Mouse (Mus musculus) embryonic facial prominence, embryonic 12.5 days (tissue): ENCODE data around the gene Nhsl1. TPM values are rescaled to one million over a fixed set of nuclear protein-coding genes. Genes with fewer than 3 reads are reported as not detected.

Experiments used
- ATAC-seq: fragments of 200-750 bp; cut with Nextera tagmentation; 2 replicates; pipeline ENCODE4 v1.8.0; 2017; ENCODE audit not compliant: insufficient number of reproducible peaks, insufficient read depth, low FRiP score, low TSS enrichment
- H3K27ac ChIP-seq: fragments of 300-500 bp; sonication (generic); 2 replicates; pipeline ENCODE4 v1.5.1; 2016; ENCODE audit warnings: mild to moderate bottlenecking
- H3K27me3 ChIP-seq: fragments of 300-500 bp; sonication (generic); 2 replicates; pipeline ENCODE4 v1.6.1; 2016; ENCODE audit warnings: mild to moderate bottlenecking, moderate library complexity
- H3K36me3 ChIP-seq: fragments of 300-500 bp; sonication (generic); 2 replicates; pipeline ENCODE4 v1.6.1; 2016; ENCODE audit warnings: mild to moderate bottlenecking
- H3K4me1 ChIP-seq: fragments of 300-500 bp; sonication (generic); 2 replicates; pipeline ENCODE4 v1.6.1; 2016
- H3K4me2 ChIP-seq: fragments of 300-500 bp; sonication (generic); replicated peaks from 2 replicates; pipeline ENCODE4 v1.6.1; 2016; ENCODE audit warnings: mild to moderate bottlenecking, moderate library complexity
- H3K4me3 ChIP-seq: fragments of 300-500 bp; sonication (generic); 2 replicates; pipeline ENCODE4 v1.5.1; 2016; ENCODE audit warnings: mild to moderate bottlenecking
- H3K9ac ChIP-seq: fragments of 300-500 bp; sonication (generic); 2 replicates; pipeline ENCODE4 v1.6.1; 2016; ENCODE audit warnings: mild to moderate bottlenecking, moderate library complexity
- H3K9me3 ChIP-seq: fragments of 300-500 bp; sonication (generic); 2 replicates; pipeline ENCODE4 v1.6.1; 2016; ENCODE audit warnings: mild to moderate bottlenecking, moderate library complexity
- WGBS: fragments of 180-500 bp; shearing (Covaris S2); methylation state at CpG from one replicate; pipeline ENCODE4 v1.1.7; 2016; 5-methylcytosine and 5-hydroxymethylcytosine counted together
- polyA plus RNA-seq: library from polyadenylated mRNA; unstranded; fragments of >200 nt; fragmentation: Nextera tagmentation; extraction: Ambion mirVana; gene quantifications from 2 replicates; pipeline ENCODE4 v1.2.1, GENCODE M21; 2016

Gene Nhsl1
- polyA plus RNA-seq, 1 experiment from 2014 or later, result 10.2 TPM

GRCm38 (mm10) chr10:18453380-18453779 is 134.6 kb downstream of the Nhsl1 start:
- WGBS, result 37% methylated on average over 4 of the region's 4 CpGs
- no peaks in the 10 kb centered on the region for H3K27me3 ChIP-seq
- no peaks in the 10 kb centered on the region for H3K9me3 ChIP-seq
- ATAC-seq, result 0 out of 2 replicates have a peak, but pooled peaks have one; percentile 53
- no peak overlapping the region for H3K27ac ChIP-seq
- no peak overlapping the region for H3K9ac ChIP-seq
- H3K4me2 ChIP-seq, result no peak overlapping the region
- peaks cover 11% of the 10 kb centered on the region; the same call in 1 of the 2 replicates for H3K4me1 ChIP-seq
- no peaks in the 10 kb centered on the region for H3K36me3 ChIP-seq
- H3K4me3 ChIP-seq, result no peak overlapping the region

- no peaks in the 10 kb centered on the region for H3K36me3 ChIP-seq
- ATAC-seq, result no peak
- no peak overlapping the region for H3K9ac ChIP-seq
- H3K27ac ChIP-seq, result no peak overlapping the region
- no peaks in the 10 kb centered on the region for H3K9me3 ChIP-seq
- H3K4me3 ChIP-seq, result no peak overlapping the region
- H3K27me3 ChIP-seq, result no peaks in the 10 kb centered on the region
- no peak overlapping the region for H3K4me2 ChIP-seq
- peaks cover 11% of the 10 kb centered on the region; the same call in 1 of the 2 replicates for H3K4me1 ChIP-seq
- 73% methylated on average over 3 of the region's 3 CpGs for WGBS
These were observed 135.4 kb downstream of the Nhsl1 start for GRCm38 (mm10) chr10:18454161-18454560.

GRCm38 (mm10) chr10:18455301-18455920 is 136.6 kb downstream of the Nhsl1 start:
- Histone ChIP-seq H3K4me3 (no peak overlapping the region), H3K27ac (no peak overlapping the region), H3K36me3 (no peaks in the 10 kb centered on the region), H3K9ac (no peak overlapping the region), H3K9me3 (no peaks in the 10 kb centered on the region), H3K27me3 (no peaks in the 10 kb centered on the region), H3K4me2 (no peak overlapping the region), H3K4me1 (peaks cover 11% of the 10 kb centered on the region; the same call in 1 of the 2 replicates)
- 89% methylated on average over 10 of the region's 10 CpGs for WGBS
- no peak for ATAC-seq

- WGBS, result 60% methylated on average over 8 of the region's 8 CpGs
- H3K36me3 ChIP-seq, result no peaks in the 10 kb centered on the region
- no peak overlapping the region for H3K27ac ChIP-seq
- H3K27me3 ChIP-seq, result no peaks in the 10 kb centered on the region
- H3K9me3 ChIP-seq, result no peaks in the 10 kb centered on the region
- H3K4me2 ChIP-seq, result no peak overlapping the region
- H3K9ac ChIP-seq, result no peak overlapping the region
- no peak for ATAC-seq
- H3K4me1 ChIP-seq, result peaks cover 12% of the 10 kb centered on the region; the same call in 1 of the 2 replicates
- H3K4me3 ChIP-seq, result no peak overlapping the region
These were observed 139.2 kb downstream of the Nhsl1 start for GRCm38 (mm10) chr10:18457808-18458475.

GRCm38 (mm10) chr10:18461336-18461735 is 142.6 kb downstream of the Nhsl1 start:
- H3K4me1 ChIP-seq, result peaks cover 16% of the 10 kb centered on the region; the same call in 1 of the 2 replicates
- no peak overlapping the region for H3K27ac ChIP-seq
- H3K27me3 ChIP-seq, result no peaks in the 10 kb centered on the region
- H3K36me3 ChIP-seq, result no peaks in the 10 kb centered on the region
- no peak overlapping the region for H3K4me2 ChIP-seq
- no peaks in the 10 kb centered on the region for H3K9me3 ChIP-seq
- no peak for ATAC-seq
- no peak overlapping the region for H3K4me3 ChIP-seq
- no peak overlapping the region for H3K9ac ChIP-seq
- 96% methylated on average over 13 of the region's 13 CpGs for WGBS

- Histone ChIP-seq H3K36me3 (no peaks in the 10 kb centered on the region), H3K4me3 (no peak overlapping the region), H3K27ac (no peak overlapping the region), H3K9ac (no peak overlapping the region), H3K9me3 (no peaks in the 10 kb centered on the region), H3K27me3 (no peaks in the 10 kb centered on the region), H3K4me1 (0 out of 2 replicates have a peak, but pooled peaks cover 5% of the 10 kb centered on the region), H3K4me2 (no peak overlapping the region)
- 59% methylated on average over 23 of the region's 23 CpGs for WGBS
- no peak for ATAC-seq
These were observed 144.5 kb downstream of the Nhsl1 start for GRCm38 (mm10) chr10:18463071-18463841.

- no peak overlapping the region for H3K27ac ChIP-seq
- no peak for ATAC-seq
- WGBS, result 21% methylated on average over 4 of the region's 4 CpGs
- peaks cover 7% of the 10 kb centered on the region; the same call in 1 of the 2 replicates for H3K36me3 ChIP-seq
- H3K4me1 ChIP-seq, result peaks cover 32% of the 10 kb centered on the region
- H3K9me3 ChIP-seq, result no peaks in the 10 kb centered on the region
- H3K4me2 ChIP-seq, result no peak overlapping the region
- no peak overlapping the region for H3K9ac ChIP-seq
- H3K27me3 ChIP-seq, result no peaks in the 10 kb centered on the region
- no peak overlapping the region for H3K4me3 ChIP-seq
These were observed 149.6 kb downstream of the Nhsl1 start for GRCm38 (mm10) chr10:18468396-18468795.

- H3K9me3 ChIP-seq, result no peaks in the 10 kb centered on the region
- peak overlapping the region; percentile 15 for H3K4me3 ChIP-seq
- H3K27me3 ChIP-seq, result no peaks in the 10 kb centered on the region
- H3K36me3 ChIP-seq, result peaks cover 7% of the 10 kb centered on the region; the same call in 1 of the 2 replicates
- H3K4me2 ChIP-seq, result peak overlapping the region; percentile 47
- H3K27ac ChIP-seq, result peak overlapping the region; percentile 23; the same call in 1 of the 2 replicates
- H3K9ac ChIP-seq, result peak overlapping the region; percentile 12; the same call in 1 of the 2 replicates
- peak; percentile 85 for ATAC-seq
- WGBS, result under 1% methylated on average over 17 of the region's 17 CpGs
- peaks cover 32% of the 10 kb centered on the region for H3K4me1 ChIP-seq
These were observed 150.7 kb downstream of the Nhsl1 start for GRCm38 (mm10) chr10:18469279-18470135.

- Histone ChIP-seq H3K27ac (0 out of 2 replicates have a peak overlapping the region, but pooled peaks have one; percentile 23), H3K36me3 (peaks cover 7% of the 10 kb centered on the region; the same call in 1 of the 2 replicates), H3K4me3 (no peak overlapping the region), H3K9ac (no peak overlapping the region), H3K9me3 (no peaks in the 10 kb centered on the region), H3K4me1 (peaks cover 32% of the 10 kb centered on the region), H3K4me2 (peak overlapping the region; percentile 47), H3K27me3 (no peaks in the 10 kb centered on the region)
- 22% methylated on average over 20 of the region's 20 CpGs for WGBS
- no peak for ATAC-seq
These were observed 151.7 kb downstream of the Nhsl1 start for GRCm38 (mm10) chr10:18470351-18471060.

- no peak overlapping the region for H3K4me2 ChIP-seq
- WGBS, result 87% methylated on average over 5 of the region's 5 CpGs
- H3K4me1 ChIP-seq, result peaks cover 32% of the 10 kb centered on the region
- no peak overlapping the region for H3K4me3 ChIP-seq
- peaks cover 7% of the 10 kb centered on the region; the same call in 1 of the 2 replicates for H3K36me3 ChIP-seq
- H3K27me3 ChIP-seq, result no peaks in the 10 kb centered on the region
- no peak overlapping the region for H3K9ac ChIP-seq
- no peak for ATAC-seq
- no peak overlapping the region for H3K27ac ChIP-seq
- no peaks in the 10 kb centered on the region for H3K9me3 ChIP-seq
These were observed 152.9 kb downstream of the Nhsl1 start for GRCm38 (mm10) chr10:18471648-18472047.
